Mouse (Mus musculus) gastrocnemius, postnatal 25 days (tissue): ENCODE measurements around the gene Ripor1. TPM values are rescaled to one million over a fixed set of nuclear protein-coding genes. Genes with fewer than 3 reads are reported as not detected.

Experiments used
- DNase-seq: peaks from one replicate; pipeline ENCODE4 v3.0.0; 2022
- microRNA-seq, 2 experiments: library from miRNA; unstranded; fragments of <30 nt; microRNA quantifications; one replicate each; pipeline ENCODE4 v1.2.0; 2021; ENCODE audit warnings: borderline replicate concordance in 2 of 2
- total RNA-seq, 2 experiments: library from RNA; stranded (reverse); gene quantifications; 1 replicate in 1 of 2; 2 replicates in 1 of 2; pipeline ENCODE4 v1.2.3; 2021

Ripor1 gene
- total RNA-seq, 2 experiments from 2014 or later = 15.5 to 19.6 TPM

GRCm38 (mm10) chr8:105629337-105629736, 24.3 kb downstream of the Ripor1 start:
- DNase-seq = no peak

- DNase-seq = no peak
These were observed 29.9 kb downstream of the Ripor1 start for GRCm38 (mm10) chr8:105634771-105635458.

- DNase-seq = no peak
These were observed 30.4 kb downstream of the Ripor1 start for GRCm38 (mm10) chr8:105635481-105635880.

GRCm38 (mm10) chr8:105636018-105636962, 31.2 kb downstream of the Ripor1 start, which contains the start of gene Ctcf:
TSS of gene Ctcf (plus strand) at chr8:105636568.
- DNase-seq = peak; percentile 91

GRCm38 (mm10) chr8:105636963-105637510, 32.0 kb downstream of the Ripor1 start, which contains the start of gene Agrp:
TSS of gene Agrp (minus strand) at chr8:105637393.
- DNase-seq = peak; percentile 36

- no peak for DNase-seq
These were observed 32.6 kb downstream of the Ripor1 start for GRCm38 (mm10) chr8:105637601-105638041.

GRCm38 (mm10) chr8:105638510-105638909, 33.5 kb downstream of the Ripor1 start:
- DNase-seq = no peak

- no peak for DNase-seq
These were observed 34.8 kb downstream of the Ripor1 start for GRCm38 (mm10) chr8:105639835-105640234.

GRCm38 (mm10) chr8:105640511-105640910, 35.5 kb downstream of the Ripor1 start:
- DNase-seq = no peak

GRCm38 (mm10) chr8:105645205-105645604, 40.1 kb downstream of the Ripor1 start:
- DNase-seq = no peak

GRCm38 (mm10) chr8:105648929-105649328, 43.9 kb downstream of the Ripor1 start:
- DNase-seq = no peak

- DNase-seq = no peak
These were observed 52.6 kb downstream of the Ripor1 start for GRCm38 (mm10) chr8:105657641-105658040.

- DNase-seq = no peak
These were observed 56.1 kb downstream of the Ripor1 start for GRCm38 (mm10) chr8:105661167-105661566.

Small RNA genes within 50 kb of the gene (microRNA-seq; reads per million reads assigned to microRNA genes)
- gene Mir1966 = 0 reads per million in 2 experiments

Other genes with a start within 250 kb of the Ripor1 start
- gene Plekhg4, start 232.0 kb upstream of the Ripor1 start, total RNA-seq = under 1 TPM in 1 of 2 experiments, not detected in 1; 0.11 TPM
- gene Kctd19, start 191.8 kb upstream of the Ripor1 start, total RNA-seq = not detected
- gene Lrrc36, start 191.7 kb upstream of the Ripor1 start, total RNA-seq = under 1 TPM; 0.41 to 0.67 TPM
- gene Tppp3, start 133.7 kb upstream of the Ripor1 start, total RNA-seq = 10 to 100 TPM; 86.7 to 99.2 TPM
- gene Zdhhc1, start 108.4 kb upstream of the Ripor1 start, total RNA-seq = 10 to 100 TPM in 1 of 2 experiments, 1 to 10 TPM in 1; 8.7 to 10.1 TPM
- gene Hsd11b2, start 86.5 kb upstream of the Ripor1 start, total RNA-seq = under 1 TPM; 0.51 to 0.61 TPM
- 10 to 100 TPM; 41.7 to 45.1 TPM for gene Atp6v0d1, start 39.2 kb upstream of the Ripor1 start, total RNA-seq
- 10 to 100 TPM; 29.2 to 29.6 TPM for gene Ctcf, start 31.3 kb downstream of the Ripor1 start, total RNA-seq
- 1 to 10 TPM in 1 of 2 experiments, not detected in 1; 1.7 TPM for gene Agrp, start 32.1 kb downstream of the Ripor1 start, total RNA-seq
- gene Carmil2, start 81.0 kb downstream of the Ripor1 start, total RNA-seq = under 1 TPM in 1 of 2 experiments, not detected in 1; 0.11 TPM
- 1 to 10 TPM; 6.5 to 6.8 TPM for gene Acd, start 95.8 kb downstream of the Ripor1 start, total RNA-seq
- gene Pard6a, start 95.9 kb downstream of the Ripor1 start, total RNA-seq = 1 to 10 TPM; 5.4 to 5.7 TPM
- not detected for gene 4933405L10Rik, start 102.4 kb downstream of the Ripor1 start, total RNA-seq
- 1 to 10 TPM in 1 of 2 experiments, under 1 TPM in 1; 0.82 to 1.0 TPM for gene Enkd1, start 103.0 kb downstream of the Ripor1 start, total RNA-seq
- 1 to 10 TPM; 5.1 to 6.2 TPM for gene Gfod2, start 153.4 kb downstream of the Ripor1 start, total RNA-seq
- 10 to 100 TPM; 14.6 to 20.5 TPM for gene Ranbp10, start 222.1 kb downstream of the Ripor1 start, total RNA-seq
- gene Tsnaxip1, start 222.5 kb downstream of the Ripor1 start, total RNA-seq = not detected
- 1 to 10 TPM; 1.2 to 1.7 TPM for gene Cenpt, start 248.0 kb downstream of the Ripor1 start, total RNA-seq
- gene Thap11, start 249.9 kb downstream of the Ripor1 start, total RNA-seq = 10 to 100 TPM; 19.3 to 19.5 TPM